Mouse (Mus musculus): ENCODE measurements around the gene Atp5e.

Atp5e gene

GRCm38 (mm10) chr2:174413127-174413526 lies 50.8 kb downstream of the Atp5e start:
- no peak for DNase-seq

All from lung, adult 18-20 months (tissue).